Mouse (Mus musculus) mouse trophoblast stem cell (cell line): ENCODE results near the gene Atp8a1.

Source experiments
- in situ Hi-C, 2 experiments: fragments of 300-500 bp; cut with MseI, MboI; formaldehyde crosslinking; loops; 2 replicates in 1 of 2; 3 replicates in 1 of 2; pipeline ENCODE4 v1.15.1; 2025

Atp8a1 gene

GRCm38 (mm10) chr5:67678819-67679218, 168.4 kb downstream of the Atp8a1 start:
- in situ Hi-C loops = no loop called here

GRCm38 (mm10) chr5:67673008-67673407, 174.2 kb downstream of the Atp8a1 start:
- in situ Hi-C loops = no loop called here

GRCm38 (mm10) chr5:67670158-67670557, 177.1 kb downstream of the Atp8a1 start:
- in situ Hi-C loops = no loop called here

- in situ Hi-C loops = no loop called here
Observed at GRCm38 (mm10) chr5:67669436-67669896, 177.8 kb downstream of the Atp8a1 start.

- in situ Hi-C loops = no loop called here
Observed at GRCm38 (mm10) chr5:67662715-67663114, 184.5 kb downstream of the Atp8a1 start.

GRCm38 (mm10) chr5:67659864-67660263, 187.4 kb downstream of the Atp8a1 start:
- in situ Hi-C loops = no loop called here

- in situ Hi-C loops = no loop called here
Observed at GRCm38 (mm10) chr5:67656821-67657259, 190.4 kb downstream of the Atp8a1 start.

GRCm38 (mm10) chr5:67655696-67656519, 191.3 kb downstream of the Atp8a1 start:
- in situ Hi-C loops = no loop called here

- in situ Hi-C loops = no loop called here
Observed at GRCm38 (mm10) chr5:67654572-67654971, 192.7 kb downstream of the Atp8a1 start.

GRCm38 (mm10) chr5:67653543-67653942, 193.7 kb downstream of the Atp8a1 start:
- in situ Hi-C loops = no loop called here

GRCm38 (mm10) chr5:67652468-67652867, 194.8 kb downstream of the Atp8a1 start:
- in situ Hi-C loops = no loop called here

GRCm38 (mm10) chr5:67650021-67650420, 197.2 kb downstream of the Atp8a1 start:
- in situ Hi-C loops = no loop called here

- in situ Hi-C loops = no loop called here
Observed at GRCm38 (mm10) chr5:67649156-67649555, 198.1 kb downstream of the Atp8a1 start.

GRCm38 (mm10) chr5:67647568-67647967, 199.7 kb downstream of the Atp8a1 start:
- in situ Hi-C loops = no loop called here

- in situ Hi-C loops = no loop called here
Observed at GRCm38 (mm10) chr5:67646756-67647529, 200.3 kb downstream of the Atp8a1 start.

GRCm38 (mm10) chr5:67643537-67644255, 203.5 kb downstream of the Atp8a1 start:
- in situ Hi-C loops = no loop called here

GRCm38 (mm10) chr5:67641406-67642120, 205.7 kb downstream of the Atp8a1 start:
- in situ Hi-C loops = no loop called here

GRCm38 (mm10) chr5:67640596-67641312, 206.5 kb downstream of the Atp8a1 start:
- in situ Hi-C loops = no loop called here

- in situ Hi-C loops = no loop called here
Observed at GRCm38 (mm10) chr5:67634339-67634738, 212.9 kb downstream of the Atp8a1 start.

- in situ Hi-C loops = no loop called here
Observed at GRCm38 (mm10) chr5:67633831-67634268, 213.4 kb downstream of the Atp8a1 start.
